Mouse (Mus musculus) embryonic facial prominence, embryonic 13.5 days (tissue): ENCODE results near the gene Csf3. TPM values are rescaled to one million over a fixed set of nuclear protein-coding genes. Genes with fewer than 3 reads are reported as not detected.

Source experiments
- ATAC-seq: fragments of 200-750 bp; cut with Nextera tagmentation; 2 replicates; pipeline ENCODE4 v1.8.0; 2017; ENCODE audit warnings: low read depth; ENCODE audit not compliant: insufficient number of reproducible peaks, insufficient read depth, low FRiP score, low TSS enrichment
- H3K27ac ChIP-seq: fragments of 300-500 bp; sonication (generic); 2 replicates; pipeline ENCODE4 v1.5.1; 2015; ENCODE audit warnings: moderate library complexity, mild to moderate bottlenecking, inconsistent platforms
- H3K27me3 ChIP-seq: fragments of 300-500 bp; sonication (generic); 2 replicates; pipeline ENCODE4 v1.6.1; 2015; ENCODE audit warnings: mild to moderate bottlenecking, inconsistent platforms
- H3K36me3 ChIP-seq: fragments of 300-500 bp; sonication (generic); 2 replicates; pipeline ENCODE4 v1.6.1; 2015; ENCODE audit warnings: mild to moderate bottlenecking, inconsistent platforms
- H3K4me1 ChIP-seq: fragments of 300-500 bp; sonication (generic); 2 replicates; pipeline ENCODE4 v1.6.1; 2015; ENCODE audit warnings: inconsistent platforms
- H3K4me2 ChIP-seq: fragments of 300-500 bp; sonication (generic); 2 replicates; pipeline ENCODE4 v1.6.1; 2015; ENCODE audit warnings: moderate library complexity, mild to moderate bottlenecking, inconsistent platforms
- H3K4me3 ChIP-seq: fragments of 300-500 bp; sonication (generic); 2 replicates; pipeline ENCODE4 v1.5.1; 2015; ENCODE audit warnings: mild to moderate bottlenecking, inconsistent platforms
- H3K9ac ChIP-seq: fragments of 300-500 bp; sonication (generic); 2 replicates; pipeline ENCODE4 v1.6.1; 2015; ENCODE audit warnings: mild to moderate bottlenecking, inconsistent platforms
- H3K9me3 ChIP-seq: fragments of 300-500 bp; sonication (generic); 2 replicates; pipeline ENCODE4 v1.6.1; 2016; ENCODE audit warnings: inconsistent platforms
- WGBS: fragments of 180-500 bp; shearing (Covaris S2); methylation state at CpG from one replicate; pipeline ENCODE4 v1.1.7; 2015; ENCODE audit warnings: mixed read lengths; 5-methylcytosine and 5-hydroxymethylcytosine counted together
- polyA plus RNA-seq: library from polyadenylated mRNA; unstranded; fragments of >200 nt; fragmentation: Nextera tagmentation; extraction: Ambion mirVana; gene quantifications from 2 replicates; pipeline ENCODE4 v1.2.1, GENCODE M21; 2015

Gene Csf3
- polyA plus RNA-seq, 1 experiment from 2014 or later: not detected

DNA sequence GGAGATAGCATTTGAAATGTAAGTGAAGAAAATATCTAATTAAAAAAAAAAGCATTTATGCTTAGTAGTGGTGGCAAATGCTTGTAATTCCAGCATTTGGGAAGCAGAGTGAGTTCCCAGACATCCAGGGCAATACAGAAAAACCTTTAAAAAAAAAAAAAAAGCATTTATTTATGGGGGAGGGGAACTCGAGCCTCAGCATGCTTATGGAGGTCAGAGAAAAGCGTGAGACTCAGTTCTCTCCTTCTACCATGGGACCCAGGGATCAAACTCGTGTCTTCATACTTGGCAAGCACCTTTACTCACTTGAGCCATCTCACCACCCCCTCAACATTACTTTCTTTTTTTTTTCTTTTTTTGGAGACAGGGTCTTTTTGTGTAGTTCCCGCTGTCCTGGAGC, 19.9 kb upstream of the Csf3 start:
- Histone ChIP-seq H3K4me1 (peaks cover 9% of the 10 kb centered on the region), H3K27ac (no peak overlapping the region), H3K9me3 (no peaks in the 10 kb centered on the region), H3K4me3 (no peak overlapping the region), H3K4me2 (no peak overlapping the region), H3K9ac (no peak overlapping the region), H3K36me3 (peaks cover 14% of the 10 kb centered on the region), H3K27me3 (no peaks in the 10 kb centered on the region)
- ATAC-seq: no peak
- WGBS: 71% methylated on average over 4 of the region's 4 CpGs

DNA sequence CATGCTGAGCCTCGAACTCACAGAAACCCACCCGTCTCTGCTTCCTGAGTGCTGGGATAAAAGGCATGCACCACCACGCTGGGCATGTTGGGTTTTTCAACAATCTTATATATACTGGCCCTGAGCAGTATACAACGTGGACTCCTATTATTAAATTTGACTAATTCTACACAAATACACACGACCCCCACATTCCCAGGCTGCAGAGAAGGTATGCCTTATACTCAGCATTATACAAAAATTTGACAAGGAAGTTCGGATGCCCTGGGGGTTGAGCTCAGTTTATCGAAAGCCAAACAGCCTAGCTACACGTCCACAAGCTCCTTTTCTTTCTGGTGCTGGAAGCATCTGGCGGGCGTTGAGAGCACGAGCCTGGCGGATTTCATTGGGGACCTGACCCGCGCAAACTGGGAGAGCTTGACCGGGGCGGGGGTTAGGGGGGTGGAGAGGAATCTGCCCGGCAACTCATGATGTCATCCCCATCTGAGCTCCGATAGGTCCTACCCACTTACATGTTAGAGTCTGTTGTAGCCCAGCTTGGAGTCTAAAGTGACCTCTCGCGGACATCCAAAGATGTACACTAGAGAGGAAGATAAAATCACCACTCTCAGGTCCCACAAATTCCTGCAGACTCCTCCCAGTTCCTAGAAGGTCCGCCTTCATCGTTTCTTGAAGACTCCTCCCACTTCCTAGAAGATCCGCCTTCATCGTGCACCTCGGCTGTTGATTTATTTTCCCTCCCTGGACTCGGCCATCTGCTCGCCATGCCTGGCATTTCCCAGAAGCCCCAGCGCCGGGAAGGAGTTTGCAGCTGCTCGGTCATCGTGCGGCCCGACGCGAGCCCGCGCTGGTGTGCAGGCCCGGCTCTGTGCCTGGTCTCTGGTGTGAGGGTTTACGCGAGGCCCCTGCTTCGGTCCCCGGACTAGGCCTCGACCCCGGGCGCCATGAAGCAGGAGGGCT, 19.0 kb upstream of the Csf3 start, which contains the start of gene Psmd3:
TSS of gene Psmd3 (plus strand) at position 769 of the 960 bp plus-strand sequence.
- Histone ChIP-seq H3K4me3 (peak within 1 kb of the TSS; percentile 98), H3K4me1 (peaks cover 9% of the 10 kb centered on the region), H3K27ac (peak within 1 kb of the TSS; percentile 80), H3K9me3 (no peaks in the 10 kb centered on the region), H3K27me3 (no peaks in the 10 kb centered on the region), H3K4me2 (peak within 1 kb of the TSS; percentile 68), H3K9ac (peak within 1 kb of the TSS; percentile 99), H3K36me3 (peaks cover 23% of the 10 kb centered on the region)
- peak; percentile 93 for ATAC-seq
- WGBS: 4% methylated on average over 45 of the region's 45 CpGs

DNA sequence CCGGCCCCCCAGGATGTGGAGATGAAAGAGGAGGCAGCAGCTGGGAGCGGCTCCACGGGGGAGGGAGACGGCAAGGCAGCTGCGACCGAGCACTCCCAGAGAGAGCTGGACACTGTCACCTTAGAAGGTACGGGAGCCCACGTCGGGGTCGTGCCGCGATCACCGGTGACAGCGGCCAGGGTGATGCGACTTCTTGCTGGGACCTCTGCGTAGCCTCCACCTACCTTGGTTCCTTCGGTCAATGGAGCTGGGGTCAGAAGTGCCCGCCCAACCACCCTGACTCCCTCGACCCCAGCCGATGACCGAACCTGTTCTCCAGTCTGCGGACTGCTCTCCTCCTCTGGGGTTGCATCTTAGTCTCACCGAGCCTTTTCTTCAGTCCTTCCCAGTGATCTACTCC, 18.3 kb upstream of the Csf3 start:
- peak; percentile 12; the same call in 1 of the 2 replicates for ATAC-seq
- H3K9ac ChIP-seq: peak overlapping the region; percentile 99
- no peaks in the 10 kb centered on the region for H3K9me3 ChIP-seq
- under 1% methylated on average over 23 of the region's 23 CpGs for WGBS
- no peaks in the 10 kb centered on the region for H3K27me3 ChIP-seq
- peaks cover 30% of the 10 kb centered on the region for H3K36me3 ChIP-seq
- peak overlapping the region; percentile 98 for H3K4me3 ChIP-seq
- H3K4me2 ChIP-seq: peak overlapping the region; percentile 68
- peaks cover 9% of the 10 kb centered on the region for H3K4me1 ChIP-seq
- peak overlapping the region; percentile 80 for H3K27ac ChIP-seq

DNA sequence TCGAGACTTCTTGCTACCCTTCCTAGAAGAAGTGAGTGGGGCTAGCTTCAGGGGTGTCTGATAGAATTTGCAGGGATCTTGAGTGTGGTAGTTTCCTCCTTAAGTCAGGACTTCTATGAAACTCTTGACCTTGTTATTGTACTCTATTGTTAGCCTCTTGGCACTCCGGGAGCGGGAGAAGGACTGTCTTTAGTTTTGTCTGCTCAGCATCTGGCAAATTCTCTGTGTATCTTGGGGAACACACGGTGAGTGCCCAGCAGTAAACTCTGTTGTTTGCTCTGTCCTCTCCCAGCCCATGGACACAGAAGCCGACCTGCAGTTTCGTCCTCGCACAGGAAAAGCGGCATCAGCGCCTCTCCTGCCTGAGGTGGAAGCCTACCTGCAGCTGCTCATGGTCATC, 15.4 kb upstream of the Csf3 start:
- Histone ChIP-seq H3K4me1 (peaks cover 9% of the 10 kb centered on the region), H3K27ac (no peak overlapping the region), H3K4me3 (no peak overlapping the region), H3K9ac (no peak overlapping the region), H3K27me3 (no peaks in the 10 kb centered on the region), H3K9me3 (no peaks in the 10 kb centered on the region), H3K36me3 (peaks cover 54% of the 10 kb centered on the region), H3K4me2 (no peak overlapping the region)
- no peak for ATAC-seq
- 92% methylated on average over 9 of the region's 9 CpGs for WGBS

DNA sequence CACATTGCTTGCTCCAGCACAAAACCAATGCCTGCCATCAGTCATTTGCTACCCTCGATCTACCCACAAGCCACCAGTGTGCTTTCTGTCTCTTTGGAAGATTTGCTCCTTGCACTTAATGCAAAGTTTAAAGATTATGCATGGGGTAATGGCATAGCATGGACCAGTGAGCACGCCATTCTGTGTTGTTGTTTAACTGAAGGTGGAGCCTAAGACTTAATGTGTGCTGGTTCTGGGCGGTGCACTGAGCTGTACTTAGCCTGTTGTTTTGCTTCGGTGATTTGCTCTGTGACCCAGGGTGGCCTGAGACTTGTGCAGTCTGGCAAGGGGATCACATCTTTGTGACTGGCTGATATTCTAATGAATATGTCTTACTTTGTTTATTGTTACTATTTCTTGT, 14.1 kb upstream of the Csf3 start:
- Histone ChIP-seq H3K4me2 (no peak overlapping the region), H3K36me3 (peaks cover 68% of the 10 kb centered on the region), H3K27me3 (no peaks in the 10 kb centered on the region), H3K9ac (no peak overlapping the region), H3K9me3 (no peaks in the 10 kb centered on the region), H3K27ac (no peak overlapping the region), H3K4me3 (no peak overlapping the region), H3K4me1 (peaks cover 9% of the 10 kb centered on the region)
- WGBS: 91% methylated on average over 4 of the region's 4 CpGs
- no peak for ATAC-seq

DNA sequence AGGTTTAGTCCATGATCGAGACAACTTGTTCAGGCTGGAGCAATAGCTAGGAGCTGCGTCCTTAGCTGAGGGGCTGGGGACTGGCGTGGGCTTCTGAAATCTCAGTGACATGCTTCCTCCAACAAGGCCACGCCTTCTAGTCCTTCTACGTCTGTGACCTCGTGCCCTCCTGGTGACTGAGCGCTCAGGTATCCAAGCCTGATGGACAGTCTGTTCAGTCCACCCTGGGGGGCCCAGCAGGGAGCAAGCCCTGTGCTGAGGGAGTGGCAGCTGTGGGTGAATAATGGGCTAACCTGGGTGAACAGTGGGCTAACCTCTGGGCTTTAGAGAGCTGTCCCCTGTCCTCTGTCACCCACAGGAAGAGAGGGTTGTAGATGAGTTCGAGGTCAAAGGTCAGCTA, 13.1 kb upstream of the Csf3 start:
- H3K27ac ChIP-seq: no peak overlapping the region
- H3K4me3 ChIP-seq: no peak overlapping the region
- H3K9ac ChIP-seq: no peak overlapping the region
- no peak overlapping the region for H3K4me2 ChIP-seq
- no peaks in the 10 kb centered on the region for H3K27me3 ChIP-seq
- peaks cover 78% of the 10 kb centered on the region for H3K36me3 ChIP-seq
- 85% methylated on average over 8 of the region's 8 CpGs for WGBS
- peaks cover 9% of the 10 kb centered on the region for H3K4me1 ChIP-seq
- no peaks in the 10 kb centered on the region for H3K9me3 ChIP-seq
- ATAC-seq: no peak

DNA sequence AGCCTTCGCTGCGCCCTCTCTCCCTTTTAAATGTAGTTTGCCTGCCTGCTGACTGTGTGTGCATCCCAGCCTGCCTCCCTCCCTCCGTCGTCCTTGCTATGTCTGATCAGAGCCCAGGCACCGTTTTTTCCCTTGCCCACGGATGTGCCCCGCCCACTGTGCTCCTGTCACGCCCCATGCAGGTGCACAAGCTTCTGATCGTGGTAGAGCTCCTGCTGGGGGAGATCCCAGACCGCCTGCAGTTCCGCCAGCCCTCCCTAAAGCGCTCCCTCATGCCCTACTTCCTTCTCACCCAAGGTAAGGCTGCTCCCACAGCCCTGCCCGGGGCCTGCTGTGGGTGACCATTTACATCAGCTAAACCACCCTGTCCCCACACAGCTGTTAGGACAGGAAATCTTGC, 7.9 kb upstream of the Csf3 start:
- Histone ChIP-seq H3K4me1 (no peaks in the 10 kb centered on the region), H3K9ac (no peak overlapping the region), H3K4me2 (no peak overlapping the region), H3K4me3 (no peak overlapping the region), H3K27me3 (no peaks in the 10 kb centered on the region), H3K27ac (no peak overlapping the region), H3K36me3 (peaks cover 79% of the 10 kb centered on the region), H3K9me3 (no peaks in the 10 kb centered on the region)
- no peak for ATAC-seq
- WGBS: 79% methylated on average over 13 of the region's 13 CpGs

DNA sequence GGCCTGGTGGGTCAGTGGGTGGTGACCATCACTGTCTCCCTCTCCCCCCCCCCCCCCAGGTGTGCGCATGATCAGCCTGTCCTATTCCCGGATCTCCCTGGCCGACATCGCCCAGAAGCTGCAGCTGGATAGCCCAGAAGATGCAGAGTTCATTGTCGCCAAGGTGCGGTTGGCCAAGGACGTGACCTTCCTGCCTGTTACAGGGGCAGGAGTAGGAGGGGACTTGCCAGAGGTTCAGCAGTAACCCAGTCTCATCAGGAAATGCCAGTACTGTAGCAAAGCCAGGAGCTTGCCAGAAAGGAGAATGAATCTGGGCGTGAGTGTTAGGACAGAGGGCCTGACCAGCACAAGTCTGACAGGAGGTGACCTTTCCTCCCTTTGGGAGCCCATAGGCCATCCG, 7.3 kb upstream of the Csf3 start:
- ATAC-seq: no peak
- H3K4me2 ChIP-seq: no peak overlapping the region
- no peak overlapping the region for H3K4me3 ChIP-seq
- H3K27ac ChIP-seq: no peak overlapping the region
- H3K4me1 ChIP-seq: no peaks in the 10 kb centered on the region
- H3K36me3 ChIP-seq: peaks cover 75% of the 10 kb centered on the region
- no peak overlapping the region for H3K9ac ChIP-seq
- H3K9me3 ChIP-seq: no peaks in the 10 kb centered on the region
- H3K27me3 ChIP-seq: no peaks in the 10 kb centered on the region
- WGBS: 92% methylated on average over 9 of the region's 9 CpGs

DNA sequence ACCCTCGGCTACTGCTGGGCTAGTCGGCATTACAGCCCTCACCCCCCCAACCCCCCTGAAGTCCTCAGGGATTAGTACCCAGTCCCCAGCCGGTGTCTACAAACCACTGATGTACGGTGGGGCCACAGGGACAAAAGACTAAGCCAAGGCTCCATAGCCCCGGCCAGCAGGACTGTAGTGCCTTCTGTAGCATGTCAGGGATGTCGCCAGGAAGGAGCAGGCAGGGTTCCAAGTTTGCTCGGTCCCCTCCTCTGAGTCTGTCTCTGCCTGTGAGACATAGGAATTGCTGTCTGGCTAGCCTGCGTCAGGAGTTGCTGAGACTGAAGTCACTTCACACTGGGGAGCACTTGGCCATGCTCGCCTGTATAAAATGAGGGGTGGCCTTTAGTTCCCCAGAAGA, 6.8 kb upstream of the Csf3 start:
- 87% methylated on average over 9 of the region's 9 CpGs for WGBS
- ATAC-seq: no peak
- Histone ChIP-seq H3K36me3 (peaks cover 72% of the 10 kb centered on the region), H3K9me3 (no peaks in the 10 kb centered on the region), H3K4me1 (no peaks in the 10 kb centered on the region), H3K27me3 (no peaks in the 10 kb centered on the region), H3K9ac (no peak overlapping the region), H3K4me3 (no peak overlapping the region), H3K27ac (no peak overlapping the region), H3K4me2 (no peak overlapping the region)

DNA sequence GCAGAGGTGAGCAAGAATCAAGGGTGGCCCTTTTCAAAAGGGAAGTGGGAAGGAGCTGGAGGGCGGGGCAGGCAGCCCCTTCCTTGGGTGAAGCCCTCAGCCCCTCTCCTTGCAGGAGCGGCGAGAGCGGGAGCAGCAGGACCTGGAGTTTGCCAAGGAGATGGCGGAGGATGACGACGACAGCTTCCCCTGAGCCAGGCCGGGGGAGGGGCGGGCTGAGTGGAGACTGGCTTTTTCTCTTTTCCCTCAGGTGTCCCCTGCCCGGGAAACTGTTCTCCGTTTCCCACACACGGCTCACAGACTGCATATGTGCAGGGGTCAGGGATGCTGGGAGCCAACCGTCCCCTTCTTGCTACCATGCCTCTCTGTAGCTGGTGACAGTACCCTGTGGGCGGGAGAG, 5.7 kb upstream of the Csf3 start:
- H3K9ac ChIP-seq: no peak overlapping the region
- peaks cover 61% of the 10 kb centered on the region for H3K36me3 ChIP-seq
- ATAC-seq: no peak
- no peak overlapping the region for H3K27ac ChIP-seq
- H3K9me3 ChIP-seq: no peaks in the 10 kb centered on the region
- H3K4me3 ChIP-seq: no peak overlapping the region
- no peak overlapping the region for H3K4me2 ChIP-seq
- 77% methylated on average over 14 of the region's 14 CpGs for WGBS
- peaks cover 4% of the 10 kb centered on the region for H3K4me1 ChIP-seq
- no peaks in the 10 kb centered on the region for H3K27me3 ChIP-seq

DNA sequence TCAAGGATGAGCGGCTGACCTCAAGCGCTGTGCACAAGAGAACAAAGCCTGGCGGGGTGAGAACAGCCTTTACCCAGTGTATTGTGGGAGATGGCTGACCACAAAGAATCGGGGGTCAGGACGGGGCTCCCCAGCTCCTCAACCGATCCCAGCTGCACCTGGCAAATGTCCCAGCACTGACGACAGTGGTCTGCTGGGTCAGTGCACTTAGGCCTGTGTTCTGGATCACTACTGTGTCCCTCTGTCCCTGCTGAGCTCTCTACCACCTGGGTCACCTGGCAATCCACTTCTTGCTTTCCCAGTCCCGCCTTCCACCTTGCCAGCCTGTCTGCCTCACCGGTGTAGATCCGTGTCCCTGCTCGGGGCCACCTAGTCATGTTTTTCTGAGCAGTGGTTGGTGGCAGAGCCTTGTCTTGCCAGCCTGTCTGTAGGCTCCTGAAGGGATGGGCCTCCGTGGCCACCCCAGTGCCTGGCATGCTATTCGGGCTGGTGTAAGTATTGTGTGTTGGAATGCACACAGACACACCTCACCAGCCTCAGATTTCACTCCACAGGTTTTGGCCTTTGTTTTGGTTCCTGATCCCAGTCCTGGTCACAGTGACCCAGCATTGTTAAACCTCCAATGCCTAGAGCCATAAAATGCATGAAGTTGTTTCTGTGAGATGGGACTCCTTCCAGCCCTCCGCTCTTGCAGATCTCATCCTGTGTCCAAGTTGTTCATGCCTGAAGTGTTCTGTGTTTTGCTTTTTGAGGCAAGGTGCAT, 4.4 kb upstream of the Csf3 start:
- 88% methylated on average over 14 of the region's 14 CpGs for WGBS
- Histone ChIP-seq H3K4me3 (no peak overlapping the region), H3K4me1 (peaks cover 14% of the 10 kb centered on the region), H3K36me3 (peaks cover 49% of the 10 kb centered on the region), H3K9me3 (no peaks in the 10 kb centered on the region), H3K27ac (no peak overlapping the region), H3K4me2 (no peak overlapping the region), H3K9ac (no peak overlapping the region), H3K27me3 (no peaks in the 10 kb centered on the region)
- no peak for ATAC-seq

DNA sequence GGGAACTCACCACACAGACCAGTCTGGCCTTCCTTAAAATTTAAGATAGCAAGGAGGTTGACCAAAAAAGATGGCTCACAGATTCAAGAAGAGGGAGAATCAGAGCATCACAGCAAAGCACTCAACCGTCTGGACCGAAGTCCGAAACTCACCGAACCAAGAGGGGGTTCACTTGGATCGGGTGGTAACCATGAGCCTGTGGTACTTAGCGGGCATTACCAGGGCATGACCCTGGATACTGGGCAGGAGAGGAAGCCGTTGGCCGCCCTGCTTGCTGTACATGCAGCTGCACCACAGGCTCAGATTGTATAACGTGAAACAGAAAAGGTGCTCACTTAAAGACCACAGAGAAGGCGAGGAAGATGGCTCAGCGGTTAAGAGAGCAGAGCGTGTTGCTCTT, 3.8 kb upstream of the Csf3 start:
- H3K4me1 ChIP-seq: peaks cover 14% of the 10 kb centered on the region
- no peaks in the 10 kb centered on the region for H3K9me3 ChIP-seq
- no peak for ATAC-seq
- no peak overlapping the region for H3K9ac ChIP-seq
- WGBS: 86% methylated on average over 12 of the region's 12 CpGs
- H3K4me2 ChIP-seq: no peak overlapping the region
- H3K4me3 ChIP-seq: no peak overlapping the region
- H3K27ac ChIP-seq: no peak overlapping the region
- no peaks in the 10 kb centered on the region for H3K27me3 ChIP-seq
- H3K36me3 ChIP-seq: peaks cover 43% of the 10 kb centered on the region
